Mouse (Mus musculus) lung, embryonic 14.5 days (tissue): ENCODE results near the gene Tatdn2. TPM values are rescaled to one million over a fixed set of nuclear protein-coding genes. Genes with fewer than 3 reads are reported as not detected.
A peak's percentile ranks its signal among the peaks of the same experiment; 100 is the strongest.

Experiments
- ATAC-seq: fragments of 200-750 bp; cut with Nextera tagmentation; 2 replicates; pipeline ENCODE4 v1.8.0; 2017; ENCODE audit warnings: mild to moderate bottlenecking, moderate TSS enrichment, moderate library complexity; ENCODE audit not compliant: insufficient read depth
- DNase-seq: peaks from one replicate; pipeline ENCODE4 v3.0.0-alpha.2; 2015
- H3K27ac ChIP-seq: fragments of 300-500 bp; sonication (generic); 2 replicates; pipeline ENCODE4 v1.5.1; 2014; ENCODE audit warnings: low read depth, mild to moderate bottlenecking, moderate library complexity
- H3K27me3 ChIP-seq: fragments of 300-500 bp; sonication (generic); 2 replicates; pipeline ENCODE4 v1.6.1; 2014; ENCODE audit warnings: low read length, control low read depth; ENCODE audit not compliant: insufficient read depth
- H3K36me3 ChIP-seq: fragments of 300-500 bp; sonication (generic); 2 replicates; pipeline ENCODE4 v1.6.1; 2014; ENCODE audit warnings: control low read depth; ENCODE audit not compliant: insufficient read depth
- H3K4me1 ChIP-seq: fragments of 300-500 bp; sonication (generic); 2 replicates; pipeline ENCODE4 v1.6.1; 2014; ENCODE audit warnings: antibody characterized with exemption, control low read depth; ENCODE audit not compliant: insufficient read depth
- H3K4me2 ChIP-seq: fragments of 300-500 bp; sonication (generic); 2 replicates; pipeline ENCODE4 v1.6.1; 2014; ENCODE audit warnings: mild to moderate bottlenecking
- H3K4me3 ChIP-seq: fragments of 300-500 bp; sonication (generic); 2 replicates; pipeline ENCODE4 v1.5.1; 2014; ENCODE audit warnings: low read depth, low read length
- H3K9ac ChIP-seq: fragments of 300-500 bp; sonication (generic); 2 replicates; pipeline ENCODE4 v1.6.1; 2014
- H3K9me3 ChIP-seq: fragments of 300-500 bp; sonication (generic); 2 replicates; pipeline ENCODE4 v1.6.1; 2016; ENCODE audit warnings: low read depth, low read length, control low read depth
- CTCF ChIP-seq: IDR thresholded peaks from 2 replicates; pipeline ENCODE4 v1.5.1; 2016; ENCODE audit warnings: antibody characterized with exemption, low read depth
- WGBS: fragments of 180-500 bp; shearing (Covaris S2); extraction: QIAGEN DNeasy Blood & Tissue Kit; methylation state at CpG from one replicate; pipeline ENCODE4 v1.1.7; 2014; 5-methylcytosine and 5-hydroxymethylcytosine counted together
- polyA plus RNA-seq: library from polyadenylated mRNA; unstranded; fragments of >200 nt; fragmentation: Nextera tagmentation; extraction: Ambion mirVana; gene quantifications from 2 replicates; pipeline ENCODE4 v1.2.1, GENCODE M21; 2014

Tatdn2 gene
- polyA plus RNA-seq = 1.2 and 1.5 TPM in 2 replicates

DNA sequence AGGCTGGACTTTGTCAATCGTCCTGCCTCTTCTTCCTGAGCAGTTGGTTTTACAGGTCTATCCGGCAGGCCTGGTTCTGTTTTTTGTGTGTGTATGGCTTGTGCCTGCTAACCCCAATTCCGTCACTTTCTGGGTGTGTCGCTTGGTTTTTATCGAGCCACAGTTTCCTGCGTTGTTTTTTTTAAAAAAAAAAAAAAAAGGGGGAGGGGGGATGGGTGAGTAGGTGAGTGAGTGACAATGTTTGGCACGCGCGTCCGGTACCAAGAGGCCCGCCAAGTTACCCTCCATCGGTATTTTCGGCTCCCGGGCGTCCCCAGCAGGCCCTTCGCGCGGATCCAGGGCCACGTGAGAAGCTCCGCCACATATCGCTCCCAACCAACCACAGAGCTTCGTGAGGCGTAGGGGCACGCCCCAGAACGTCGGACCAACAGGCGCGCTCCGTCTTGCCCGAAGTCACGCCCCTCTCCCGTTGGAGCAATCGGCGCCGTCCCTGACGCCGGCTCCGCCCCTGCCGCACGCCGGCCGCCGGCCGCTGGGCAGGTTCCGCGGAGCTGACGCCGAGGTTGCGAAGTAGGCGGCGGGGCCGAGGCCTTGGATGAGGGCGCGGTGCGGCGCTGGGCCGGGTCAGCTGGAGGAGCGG lies at the start of gene Tatdn2:
Gene Tatdn2 (plus strand): TSS at position 469 of the 640 bp plus-strand sequence.
- Histone ChIP-seq H3K4me1 (peaks cover 5% of the 10 kb centered on the region; the same call in 1 of the 2 replicates), H3K27me3 (no peaks in the 10 kb centered on the region), H3K4me2 (peak within 1 kb of the TSS; percentile 96), H3K27ac (peak within 1 kb of the TSS; percentile 89), H3K9ac (peak within 1 kb of the TSS; percentile 80), H3K4me3 (peak within 1 kb of the TSS; percentile 93), H3K9me3 (no peaks in the 10 kb centered on the region), H3K36me3 (peaks cover 18% of the 10 kb centered on the region)
- ATAC-seq (peak; percentile 99), DNase-seq (peak; percentile 98)
- WGBS = under 1% methylated on average over 51 of the region's 58 CpGs
- no peak; the same call in 1 of the 2 replicates for TF ChIP-seq CTCF

DNA sequence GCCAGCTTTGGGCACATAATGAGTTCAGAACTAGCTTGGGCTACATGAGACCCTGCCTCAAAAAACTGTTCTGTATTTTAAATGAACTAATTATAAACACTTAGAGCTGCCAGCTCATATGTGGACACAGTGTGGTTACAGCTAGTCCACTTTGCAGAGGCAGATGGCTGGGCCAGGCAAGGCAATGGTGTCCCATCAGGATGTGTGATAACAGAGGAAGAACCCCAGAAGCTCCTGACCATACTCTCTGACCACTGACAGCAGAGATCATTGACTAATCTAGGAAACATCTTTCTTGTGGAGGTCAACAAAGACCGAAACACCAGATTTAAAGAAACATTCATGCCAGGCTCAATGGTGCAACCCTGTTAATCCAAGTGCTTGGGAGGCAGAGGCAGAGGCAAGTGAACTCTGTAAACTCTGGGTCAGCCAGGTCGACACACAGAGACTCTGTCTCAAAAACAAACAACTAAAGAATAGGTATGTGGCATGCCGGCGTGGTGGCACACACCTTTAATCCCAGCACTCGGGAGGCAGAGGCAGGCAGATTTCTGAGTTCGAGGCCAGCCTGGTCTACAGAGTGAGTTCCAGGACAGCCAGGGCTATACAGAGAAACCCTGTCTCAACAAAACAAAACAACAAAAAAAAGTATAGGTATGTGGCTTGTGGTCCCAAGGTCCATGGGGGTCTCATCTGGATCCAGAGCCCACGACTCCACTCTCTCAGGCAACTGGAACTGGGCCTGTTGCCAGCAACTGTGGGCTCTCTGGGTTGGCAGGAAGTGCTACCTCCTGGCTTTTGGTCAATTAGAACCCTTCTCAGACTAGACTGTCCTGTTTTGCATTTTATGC lies 47.3 kb upstream of the Tatdn2 start:
- Histone ChIP-seq H3K27ac (no peak overlapping the region), H3K36me3 (no peaks in the 10 kb centered on the region), H3K9ac (no peak overlapping the region), H3K9me3 (no peaks in the 10 kb centered on the region), H3K27me3 (no peaks in the 10 kb centered on the region), H3K4me2 (no peak overlapping the region), H3K4me1 (no peaks in the 10 kb centered on the region; the same call in 1 of the 2 replicates), H3K4me3 (no peak overlapping the region)
- DNase-seq (no peak), ATAC-seq (no peak)
- no peak for TF ChIP-seq CTCF
- WGBS = 70% methylated on average over 7 of the region's 7 CpGs

DNA sequence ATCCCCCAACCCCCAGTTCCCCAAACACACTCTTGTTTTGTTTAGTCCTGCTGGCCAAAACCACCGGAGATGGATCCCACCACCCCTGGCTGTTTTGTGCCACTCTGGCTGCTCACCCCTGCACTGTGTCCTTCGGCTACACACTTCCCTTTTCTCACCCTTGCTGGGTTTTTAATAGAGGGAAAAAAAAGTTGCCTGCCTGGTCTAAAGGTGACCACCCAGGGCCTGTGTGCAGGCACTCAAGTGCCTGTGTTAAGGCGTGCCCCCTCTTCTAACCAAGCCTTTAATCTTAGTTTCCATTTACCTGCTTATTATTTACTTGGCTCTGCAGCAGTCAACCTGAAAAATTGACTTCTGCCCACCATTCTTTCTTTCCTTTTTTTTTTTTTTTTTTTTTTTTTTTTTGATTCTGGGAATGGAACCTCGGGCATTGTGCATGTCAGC lies 46.6 kb upstream of the Tatdn2 start:
- Histone ChIP-seq H3K4me1 (no peaks in the 10 kb centered on the region; the same call in 1 of the 2 replicates), H3K4me3 (no peak overlapping the region), H3K9ac (no peak overlapping the region), H3K27ac (no peak overlapping the region), H3K36me3 (no peaks in the 10 kb centered on the region), H3K9me3 (no peaks in the 10 kb centered on the region), H3K4me2 (no peak overlapping the region), H3K27me3 (no peaks in the 10 kb centered on the region)
- ATAC-seq (no peak), DNase-seq (no peak)
- 50% methylated on average over 4 of the region's 4 CpGs for whole genome bisulfite sequencing
- TF ChIP-seq CTCF = no peak

DNA sequence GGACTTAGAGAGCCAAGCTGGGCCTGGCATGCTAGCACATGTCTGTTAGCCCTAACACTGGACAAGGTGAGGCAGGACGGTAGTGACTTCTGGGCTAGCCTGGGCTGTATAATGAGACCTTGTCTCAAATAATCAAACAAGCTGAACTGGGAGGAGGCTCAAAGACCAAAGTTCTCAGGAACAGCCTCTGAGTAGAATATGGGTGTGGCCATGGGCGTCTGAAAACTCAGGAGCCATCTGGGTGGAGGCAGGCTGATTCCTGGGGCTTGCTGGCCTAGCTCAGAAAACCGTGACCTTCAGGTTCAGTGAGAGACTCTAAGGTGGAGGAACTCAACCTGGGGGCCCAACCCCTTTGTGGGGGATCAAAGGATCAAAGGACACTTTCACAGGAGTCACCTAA lies 45.2 kb upstream of the Tatdn2 start:
- Histone ChIP-seq H3K4me3 (no peak overlapping the region), H3K4me1 (no peaks in the 10 kb centered on the region; the same call in 1 of the 2 replicates), H3K27ac (no peak overlapping the region), H3K9me3 (no peaks in the 10 kb centered on the region), H3K27me3 (no peaks in the 10 kb centered on the region), H3K36me3 (no peaks in the 10 kb centered on the region), H3K9ac (no peak overlapping the region), H3K4me2 (no peak overlapping the region)
- no peak for TF ChIP-seq CTCF
- ATAC-seq (no peak), DNase-seq (no peak)
- WGBS = 63% methylated on average over 3 of the region's 3 CpGs

DNA sequence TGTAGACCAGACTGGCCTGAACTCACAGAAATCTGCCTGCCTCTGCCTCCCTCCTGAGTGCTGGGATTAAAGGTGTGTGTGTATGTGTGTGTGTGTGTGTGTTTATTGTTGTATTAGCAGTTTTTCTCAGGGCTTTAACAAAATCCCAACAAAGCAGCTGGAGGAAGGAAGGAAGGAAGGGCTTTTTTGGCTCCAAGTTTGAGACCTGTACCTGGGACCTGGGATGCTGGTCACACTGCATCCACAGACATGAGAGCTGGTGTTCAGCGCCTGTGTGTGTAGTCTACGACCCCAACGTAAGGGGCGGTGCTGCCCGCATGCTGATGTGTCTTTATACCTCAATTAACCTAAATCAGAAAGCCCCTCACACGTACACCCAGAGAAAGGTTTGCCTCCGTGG lies 43.3 kb upstream of the Tatdn2 start:
- Histone ChIP-seq H3K27ac (no peak overlapping the region), H3K27me3 (no peaks in the 10 kb centered on the region), H3K4me3 (no peak overlapping the region), H3K4me2 (no peak overlapping the region), H3K9ac (no peak overlapping the region), H3K36me3 (no peaks in the 10 kb centered on the region), H3K9me3 (no peaks in the 10 kb centered on the region), H3K4me1 (no peaks in the 10 kb centered on the region; the same call in 1 of the 2 replicates)
- ATAC-seq (no peak), DNase-seq (no peak)
- 89% methylated on average over 7 of the region's 7 CpGs for WGBS
- TF ChIP-seq CTCF = no peak

DNA sequence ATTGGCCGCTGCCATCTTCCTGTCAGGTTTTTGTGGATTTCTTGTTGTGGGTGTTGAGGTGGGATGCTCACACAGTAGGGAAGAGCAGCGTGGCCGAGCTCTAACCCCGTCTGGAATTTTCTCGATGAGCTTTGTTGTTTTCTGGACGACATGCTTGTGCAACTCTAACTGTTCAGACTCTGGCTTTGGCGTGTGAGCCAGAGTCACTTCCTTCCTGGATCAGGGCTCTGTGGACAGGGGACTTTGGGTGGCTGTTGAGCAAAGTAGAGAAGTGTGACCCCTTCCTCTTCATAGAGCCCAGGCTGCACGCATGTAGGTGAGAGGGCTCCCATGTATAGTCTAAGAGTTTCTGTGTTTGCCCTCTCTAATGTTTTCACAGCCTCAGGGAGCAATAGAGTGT lies 42.7 kb upstream of the Tatdn2 start:
- Histone ChIP-seq H3K9me3 (no peaks in the 10 kb centered on the region), H3K9ac (no peak overlapping the region), H3K4me1 (no peaks in the 10 kb centered on the region; the same call in 1 of the 2 replicates), H3K4me2 (no peak overlapping the region), H3K36me3 (no peaks in the 10 kb centered on the region), H3K27ac (no peak overlapping the region), H3K27me3 (no peaks in the 10 kb centered on the region), H3K4me3 (no peak overlapping the region)
- ATAC-seq = no peak
- no peak for DNase-seq
- TF ChIP-seq CTCF = no peak
- WGBS = 68% methylated on average over 8 of the region's 8 CpGs

DNA sequence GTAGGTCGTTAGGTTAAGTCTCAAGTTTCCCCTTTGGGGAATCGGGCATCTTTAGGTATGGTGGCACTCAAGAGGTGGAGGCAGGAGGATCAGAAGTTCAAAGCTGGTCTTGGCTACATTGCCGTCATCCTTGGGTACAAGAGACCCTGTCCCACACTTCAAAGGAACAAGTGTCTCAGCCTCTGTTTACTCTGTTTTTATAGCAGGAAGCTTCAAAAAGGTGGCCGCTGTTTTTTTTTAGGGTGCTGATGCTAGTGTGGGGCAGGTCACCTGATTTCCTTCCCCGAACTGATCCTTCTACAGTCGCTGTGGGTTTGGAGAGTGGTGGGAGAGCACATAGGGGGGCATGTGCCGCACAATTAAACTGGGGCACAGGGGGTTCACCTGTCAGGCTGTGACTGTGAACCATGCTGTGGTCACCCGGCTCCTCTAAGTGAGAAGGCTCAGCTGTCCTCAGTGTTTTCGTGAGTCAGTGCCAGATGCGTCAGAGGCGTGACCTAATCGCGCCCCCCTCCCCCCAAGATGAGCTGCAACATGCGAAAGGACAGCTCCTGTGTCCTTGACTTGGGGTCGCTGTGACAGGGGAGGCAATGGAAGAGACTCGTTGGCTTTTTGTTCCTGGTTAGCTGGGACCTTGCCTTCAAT lies 42.0 kb upstream of the Tatdn2 start:
- H3K4me3 ChIP-seq = no peak overlapping the region
- H3K27ac ChIP-seq = no peak overlapping the region
- H3K9me3 ChIP-seq = no peaks in the 10 kb centered on the region
- WGBS = 56% methylated on average over 16 of the region's 16 CpGs
- no peak for ATAC-seq
- DNase-seq = no peak
- no peaks in the 10 kb centered on the region; the same call in 1 of the 2 replicates for H3K4me1 ChIP-seq
- no peak overlapping the region for H3K4me2 ChIP-seq
- H3K27me3 ChIP-seq = no peaks in the 10 kb centered on the region
- no peak overlapping the region for H3K9ac ChIP-seq
- no peak for TF ChIP-seq CTCF
- H3K36me3 ChIP-seq = no peaks in the 10 kb centered on the region
